Mouse (Mus musculus) heart, postnatal 25 days (tissue): ENCODE measurements around the gene Frmd4a. TPM values are rescaled to one million over a fixed set of nuclear protein-coding genes. Genes with fewer than 3 reads are reported as not detected.
"Not testable (repeated sequence)": the region's sequence is repeated elsewhere in the genome, so short reads cannot be mapped to it uniquely, and the experiment has no call there.

Experiments used
- DNase-seq: peaks from one replicate; pipeline ENCODE4 v3.0.0; 2022; ENCODE audit warnings: low spot score
- intact Hi-C: fragments of 180-260 bp; cut with DNase I; formaldehyde crosslinking; loops from one replicate; pipeline ENCODE4 v1.15.1; 2025
- total RNA-seq, 2 experiments: library from RNA; stranded (reverse); gene quantifications; 2 replicates each; pipeline ENCODE4 v1.2.3; 2021

Frmd4a gene
- total RNA-seq, 2 experiments from 2014 or later, result 21.6 to 31.3 TPM

DNA sequence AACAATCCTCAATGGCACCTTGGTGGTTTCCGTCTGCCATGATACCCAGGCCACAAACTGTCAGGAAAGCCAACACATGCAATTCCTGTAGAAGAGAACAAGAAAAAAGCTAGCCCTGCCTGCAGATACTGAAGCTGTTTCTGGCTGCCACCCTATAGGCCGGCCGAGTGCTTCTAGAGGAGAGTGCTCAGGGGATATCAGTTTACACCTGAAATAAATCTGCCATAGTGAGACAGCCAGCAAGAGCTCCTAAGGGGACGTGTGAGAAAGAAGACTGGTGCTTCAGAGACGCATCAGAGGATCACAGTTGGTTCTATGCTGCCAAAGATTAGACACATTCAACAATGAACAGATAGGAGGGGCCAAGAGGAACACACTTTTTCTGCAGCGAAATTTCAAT, 593.8 kb downstream of the Frmd4a start:
- intact Hi-C loops, result no loop called here
- DNase-seq, result no peak

DNA sequence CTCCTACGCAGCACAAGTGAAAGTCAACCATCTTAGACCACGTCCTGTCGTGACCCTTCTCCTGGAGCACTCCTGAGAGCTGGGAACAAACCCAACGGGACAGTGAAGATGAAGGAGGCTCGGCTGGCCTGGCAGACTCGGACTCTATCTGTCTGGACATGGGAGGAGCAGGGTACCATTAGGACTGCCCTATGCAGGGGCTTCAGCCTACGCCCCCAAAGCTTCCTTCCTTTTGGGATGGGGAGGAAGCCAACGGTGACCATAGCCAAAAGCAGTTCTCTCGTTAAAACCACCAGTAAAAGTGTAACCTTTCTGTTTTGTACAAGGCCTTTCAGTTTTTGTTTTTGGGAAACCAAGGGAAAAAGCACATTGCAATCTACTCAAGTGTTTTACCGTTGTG, 594.2 kb downstream of the Frmd4a start:
- DNase-seq, result no peak
- intact Hi-C loops, result no loop called here

DNA sequence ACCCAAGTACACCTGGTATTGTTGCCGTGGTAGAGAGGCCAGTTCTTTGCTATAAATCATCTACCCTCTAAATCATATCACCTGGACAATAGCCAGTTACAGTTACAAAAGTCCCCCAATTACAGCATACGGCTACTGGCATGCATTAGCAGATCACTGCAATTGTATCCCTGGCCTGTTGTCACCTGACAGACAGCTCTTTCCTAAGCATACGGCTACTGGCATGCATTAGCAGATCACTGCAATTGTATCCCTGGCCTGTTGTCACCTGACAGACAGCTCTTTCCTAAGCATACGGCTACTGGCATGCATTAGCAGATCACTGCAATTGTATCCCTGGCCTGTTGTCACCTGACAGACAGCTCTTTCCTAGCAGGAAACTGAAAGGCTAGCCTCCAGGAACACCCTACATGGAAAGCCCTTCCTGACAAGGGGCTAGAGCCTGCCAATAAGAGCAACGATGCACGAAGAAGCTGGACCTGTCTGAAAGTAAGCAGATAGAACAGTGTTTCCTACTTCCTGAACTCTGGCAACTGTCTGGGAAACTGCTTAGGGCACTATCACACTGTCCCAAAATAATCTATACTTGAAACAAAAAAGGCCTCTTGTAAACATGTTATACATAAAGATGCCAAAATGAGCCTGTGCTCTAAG, 596.9 kb downstream of the Frmd4a start:
- DNase-seq, intact Hi-C loops: not testable (repeated sequence)

DNA sequence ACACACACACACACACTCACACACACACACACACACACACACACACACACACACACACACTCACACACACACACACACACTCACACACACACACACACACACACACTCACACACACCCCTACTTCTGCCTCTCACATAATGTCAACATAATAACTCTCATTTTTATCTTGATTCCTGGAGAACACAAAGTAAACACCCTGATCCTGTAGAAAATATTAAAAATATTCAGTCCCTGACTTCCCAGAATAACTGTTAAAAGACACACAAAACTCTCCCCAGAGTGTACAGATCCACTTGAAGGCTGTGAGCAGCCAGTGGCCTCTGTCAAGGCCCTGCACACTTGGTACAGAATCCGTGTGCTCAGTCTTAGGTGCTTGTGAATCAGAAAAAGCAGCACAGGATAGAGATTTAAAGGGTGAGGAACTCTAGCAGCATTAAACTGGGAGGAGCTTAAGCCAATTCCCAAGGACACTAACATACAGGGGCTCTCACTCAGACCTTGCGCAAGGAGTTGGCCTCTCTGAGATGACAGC, 597.6 kb downstream of the Frmd4a start:
- intact Hi-C loops, result no loop called here
- no peak for DNase-seq

DNA sequence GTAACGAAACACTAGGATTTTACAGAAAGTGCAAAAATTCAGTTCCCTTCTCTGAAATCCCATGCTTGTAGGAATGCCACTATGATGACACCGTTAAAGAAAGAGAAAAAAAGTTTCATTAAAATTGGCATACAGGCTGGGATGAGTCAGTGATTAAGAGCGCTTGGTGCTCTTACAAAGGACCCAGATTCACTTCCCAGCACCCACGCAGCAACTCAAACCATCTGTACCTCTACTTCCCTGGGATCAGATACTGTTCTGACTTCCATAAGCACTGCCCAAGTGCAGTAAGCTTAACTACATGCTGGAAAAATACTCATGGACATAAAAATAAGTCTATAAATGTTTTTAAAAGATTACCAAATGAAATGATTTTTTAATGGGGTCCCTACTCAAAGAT, 599.5 kb downstream of the Frmd4a start:
- DNase-seq, result no peak
- intact Hi-C loops, result no loop called here

DNA sequence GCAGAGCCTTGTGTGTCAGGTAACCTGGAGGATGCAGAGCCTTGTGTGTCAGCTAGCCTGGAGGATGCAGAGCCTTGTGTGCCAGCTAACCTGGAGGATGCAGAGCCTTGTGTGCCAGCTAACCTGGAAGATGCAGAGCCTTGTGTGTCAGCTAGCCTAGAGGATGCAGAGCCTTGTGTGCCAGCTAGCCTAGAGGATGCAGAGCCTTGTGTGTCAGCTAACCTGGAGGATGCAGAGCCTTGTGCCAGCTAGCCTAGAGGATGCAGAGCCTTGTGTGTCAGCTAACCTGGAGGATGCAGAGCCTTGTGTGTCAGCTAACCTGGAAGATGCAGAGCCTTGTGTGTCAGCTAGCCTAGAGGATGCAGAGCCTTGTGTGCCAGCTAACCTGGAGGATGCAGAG, 601.6 kb downstream of the Frmd4a start:
- intact Hi-C loops, DNase-seq: not testable (repeated sequence)

DNA sequence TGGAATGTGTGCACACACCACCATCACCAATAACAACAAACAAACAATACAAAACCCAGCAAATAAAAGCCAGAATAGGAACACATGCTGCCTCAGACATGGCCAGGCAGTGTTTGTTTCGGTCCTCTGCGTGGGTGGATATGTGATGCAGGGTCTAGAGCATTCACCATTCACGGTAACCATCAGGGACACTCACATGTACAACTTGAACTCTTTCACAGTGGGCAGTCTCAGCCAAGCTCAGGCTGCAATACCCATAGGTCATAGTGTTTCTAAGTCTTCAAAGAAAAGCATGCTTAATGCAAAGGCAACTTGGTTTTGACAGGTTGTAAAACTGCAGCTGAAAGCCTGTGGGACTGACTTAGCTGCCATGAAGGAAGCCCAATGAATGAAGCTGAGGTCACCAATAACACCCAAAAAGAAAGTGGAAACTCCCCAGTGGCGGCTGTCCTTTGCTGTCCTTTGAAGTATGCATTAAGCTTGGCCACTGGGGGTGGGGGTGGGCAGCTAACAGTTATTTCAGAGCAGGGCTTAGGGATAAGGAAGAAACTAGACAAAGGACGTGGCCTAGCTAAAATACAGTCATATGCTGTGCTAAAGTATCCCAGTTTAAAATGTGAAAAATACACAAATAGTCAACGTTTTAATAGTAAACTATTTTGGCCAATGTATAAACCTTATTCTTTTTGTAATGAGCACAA, 602.5 kb downstream of the Frmd4a start:
- intact Hi-C loops, result no loop called here
- no peak for DNase-seq

DNA sequence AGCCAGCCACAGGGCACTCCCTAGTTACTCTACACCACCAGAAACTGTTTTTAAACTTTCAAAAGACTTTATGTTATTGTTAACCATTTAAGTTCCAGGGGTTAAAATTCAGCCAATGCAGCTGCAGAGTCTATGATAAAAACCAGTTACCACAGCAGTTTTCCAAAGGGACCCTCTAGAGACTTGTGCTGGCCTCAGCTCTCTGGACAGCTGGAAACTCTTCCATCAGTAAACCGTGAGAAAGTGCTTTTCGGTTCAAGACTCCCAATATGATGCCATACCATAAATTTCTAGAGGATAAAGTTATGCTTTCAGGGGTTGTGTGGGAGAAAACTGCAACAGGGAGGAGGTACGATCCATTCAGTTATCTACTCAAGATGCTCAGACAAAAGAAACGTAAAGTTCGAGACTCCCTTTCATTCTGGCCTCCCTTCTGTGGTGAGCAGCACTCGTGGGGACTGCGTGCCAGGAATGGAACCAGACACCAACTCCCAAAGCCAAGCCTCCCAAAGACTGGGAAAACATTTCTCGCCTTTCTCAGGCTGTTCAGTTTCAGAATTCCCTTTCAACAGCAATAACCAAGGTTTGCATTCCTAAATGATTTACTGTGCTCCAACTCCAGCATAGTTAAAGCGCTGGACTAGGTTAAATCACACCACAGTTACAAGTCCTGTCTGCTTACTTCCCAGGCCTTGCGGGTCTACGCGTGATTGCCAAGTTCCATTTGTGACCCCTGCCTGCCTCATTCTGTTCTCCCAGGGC, 603.3 kb downstream of the Frmd4a start:
- peak; percentile 42 for DNase-seq
- intact Hi-C loops, result no loop called here

DNA sequence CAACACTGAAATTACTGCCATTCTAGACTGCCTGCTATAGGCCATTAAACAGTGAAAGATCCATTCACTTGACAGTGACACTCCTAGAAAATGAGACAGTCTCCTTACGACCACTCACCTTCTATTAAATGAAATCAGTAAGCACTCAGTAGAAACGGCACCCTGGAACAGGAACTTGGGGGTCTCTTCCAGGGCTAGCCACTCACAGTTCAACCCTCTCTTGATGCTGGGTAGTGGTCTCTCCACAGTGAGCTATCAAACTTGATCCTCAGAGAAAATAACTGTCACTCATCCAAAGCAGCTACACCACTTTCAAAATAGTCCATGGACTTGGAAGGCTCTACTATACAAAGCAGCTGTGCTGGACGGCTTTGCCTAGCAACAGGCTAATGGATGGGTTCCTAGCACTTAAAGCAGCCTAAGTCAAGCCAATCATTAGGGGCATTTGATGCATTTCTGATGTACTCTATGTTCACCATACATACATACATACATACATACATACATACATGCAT, 604.0 kb downstream of the Frmd4a start:
- intact Hi-C loops, result no loop called here

DNA sequence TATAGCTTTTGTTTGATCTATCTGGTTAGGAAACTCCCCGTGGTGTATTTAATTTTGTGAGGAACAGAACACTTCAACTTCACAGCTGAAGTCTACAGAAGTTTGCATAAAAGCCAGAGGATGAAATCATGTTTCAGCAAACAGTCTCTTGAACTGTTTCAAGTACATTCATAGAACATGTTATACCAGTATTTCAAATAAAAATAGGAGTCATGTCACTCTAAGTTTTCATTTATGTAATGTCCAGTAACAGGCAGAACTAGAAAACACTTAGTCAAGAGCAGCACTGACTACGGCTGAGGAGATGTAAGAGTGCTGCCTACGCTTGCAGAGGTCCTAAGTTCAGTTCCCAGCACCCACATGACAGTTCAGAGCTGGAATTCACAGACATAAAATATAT, 609.4 kb downstream of the Frmd4a start:
- intact Hi-C loops, result no loop called here

More for the DNA sequence above, 604.0 kb downstream of the Frmd4a start:
- no peak for DNase-seq

DNA sequence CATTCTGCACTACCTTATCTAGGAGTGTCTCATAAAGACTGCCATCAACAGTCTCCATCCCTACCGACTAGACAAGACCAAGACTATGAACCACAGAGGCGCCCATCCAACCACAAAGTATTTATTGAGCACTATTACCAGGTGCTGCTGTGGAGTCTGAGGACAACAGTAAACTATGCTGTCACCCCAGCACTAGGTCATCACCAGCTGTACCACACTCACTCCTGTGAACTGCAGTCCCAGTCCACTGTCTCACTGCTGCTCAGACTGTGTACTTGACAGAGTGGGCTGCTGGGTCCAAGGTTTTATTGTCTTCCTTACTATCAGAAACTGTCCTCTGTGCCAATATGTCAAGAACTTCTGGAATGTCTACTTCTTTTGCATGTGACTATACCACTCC, 611.4 kb downstream of the Frmd4a start:
- intact Hi-C loops, result no loop called here
- no peak for DNase-seq

More for the DNA sequence above, 609.4 kb downstream of the Frmd4a start:
- no peak for DNase-seq

DNA sequence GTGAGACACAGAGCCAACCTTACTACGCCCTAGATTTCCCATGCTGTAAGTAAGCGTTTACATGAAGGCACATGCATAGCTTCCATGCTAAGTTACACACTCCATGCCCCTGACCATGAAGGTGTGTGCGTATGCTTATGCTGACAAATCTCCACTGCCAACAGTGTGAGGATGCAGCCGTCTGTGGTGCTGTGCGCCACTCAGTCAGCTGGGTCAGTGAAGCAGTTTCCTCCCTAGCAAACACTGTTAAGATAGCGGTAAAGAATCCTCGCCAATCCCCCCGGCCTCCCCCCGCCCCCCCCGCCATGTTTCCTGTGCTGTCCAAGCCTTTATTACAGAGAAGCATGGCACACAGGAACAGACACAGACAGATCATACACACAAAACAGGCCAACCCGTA, 612.0 kb downstream of the Frmd4a start:
- intact Hi-C loops, result no loop called here
- no peak for DNase-seq

DNA sequence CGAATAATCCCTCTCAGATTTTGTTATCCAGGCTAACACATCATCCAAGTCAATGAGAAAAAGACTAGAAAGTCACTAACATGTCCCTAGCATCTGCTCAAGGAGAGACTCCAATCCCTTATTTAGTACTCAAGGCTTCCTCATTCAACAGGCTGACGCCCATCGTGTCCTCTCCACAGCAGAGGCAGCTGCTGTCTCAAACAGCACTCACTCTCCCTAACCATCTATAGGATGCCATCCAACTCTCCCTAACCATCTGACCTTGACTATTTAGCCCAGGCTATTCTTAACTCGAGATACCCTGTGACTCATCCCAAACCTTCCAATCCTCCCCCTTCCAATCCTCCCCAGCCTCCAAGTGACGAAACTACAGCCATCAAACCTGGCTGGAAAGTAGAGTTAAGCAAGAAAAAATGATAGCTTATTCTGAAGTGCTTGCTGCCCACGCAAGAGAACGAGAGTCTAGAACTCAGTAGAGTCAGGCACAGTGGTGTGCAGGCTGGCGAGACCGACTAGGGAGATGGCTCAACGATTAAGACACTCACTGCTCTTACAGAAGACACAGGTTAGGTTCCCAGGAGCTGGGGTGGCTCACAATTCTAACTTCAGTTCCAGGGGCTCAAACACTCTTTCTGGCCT, 612.8 kb downstream of the Frmd4a start:
- intact Hi-C loops, result loop anchor here (5.0 kb wide), 1 partner anchor 133 kb away; no protein-coding TSS in a partner anchor
- DNase-seq, result no peak

DNA sequence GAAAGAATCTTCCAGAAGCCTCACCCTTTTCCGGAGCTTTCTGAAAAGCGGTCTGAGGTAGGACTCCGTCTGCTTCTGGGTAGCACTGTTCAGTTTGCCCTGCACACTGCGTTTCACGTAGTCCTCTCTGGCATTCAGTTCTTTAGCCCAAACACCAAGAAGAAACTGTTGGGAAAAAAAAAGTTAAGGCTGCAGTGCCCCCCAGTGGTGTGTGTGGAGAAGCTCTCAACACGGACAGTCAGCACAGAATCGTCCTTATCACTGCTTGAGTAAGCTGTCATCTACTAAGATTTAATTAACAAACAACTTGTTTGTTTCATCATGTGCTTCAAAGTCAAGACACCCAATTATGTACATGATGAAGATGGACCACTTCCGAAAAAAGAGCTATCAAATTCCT, 618.3 kb downstream of the Frmd4a start:
- no peak for DNase-seq
- intact Hi-C loops, result no loop called here

DNA sequence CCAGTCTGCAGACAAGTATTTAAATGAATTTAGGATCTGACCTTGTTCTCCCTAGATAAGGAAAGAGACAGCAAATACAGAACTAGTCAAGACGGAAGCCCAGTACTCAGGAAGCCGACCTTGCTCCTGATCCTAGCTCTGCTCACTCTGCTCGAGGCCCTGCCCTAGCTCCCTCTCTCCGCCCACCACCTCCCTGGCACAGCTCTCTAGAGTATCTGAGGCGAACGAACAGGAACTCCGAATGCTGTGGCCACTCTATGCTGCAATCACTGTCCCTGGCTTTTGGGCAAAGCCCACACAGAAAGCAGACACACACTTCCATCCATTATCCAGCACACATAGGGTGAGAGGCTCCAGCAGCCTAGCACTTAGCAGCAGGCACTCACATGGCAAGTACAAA, 619.1 kb downstream of the Frmd4a start:
- no peak for DNase-seq
- intact Hi-C loops, result no loop called here

DNA sequence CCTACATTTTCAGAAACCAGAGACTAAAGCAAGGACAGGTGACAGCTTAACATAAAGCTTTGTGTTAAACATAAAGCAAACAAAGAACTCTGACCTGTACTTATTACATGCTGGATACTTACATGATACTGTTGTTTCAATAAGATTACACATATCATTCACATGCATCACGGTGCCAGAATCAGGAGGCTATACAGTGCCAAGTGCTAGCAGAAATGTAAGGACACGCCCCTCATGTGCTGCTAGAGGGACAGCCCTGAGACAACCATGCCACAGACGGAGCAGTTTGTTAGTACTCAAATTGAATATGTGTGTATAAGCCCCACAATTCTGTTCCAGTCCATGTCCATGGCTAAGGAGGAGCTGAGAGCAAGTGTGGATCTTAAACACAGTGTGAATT, 620.7 kb downstream of the Frmd4a start:
- DNase-seq, result no peak
- intact Hi-C loops, result no loop called here

DNA sequence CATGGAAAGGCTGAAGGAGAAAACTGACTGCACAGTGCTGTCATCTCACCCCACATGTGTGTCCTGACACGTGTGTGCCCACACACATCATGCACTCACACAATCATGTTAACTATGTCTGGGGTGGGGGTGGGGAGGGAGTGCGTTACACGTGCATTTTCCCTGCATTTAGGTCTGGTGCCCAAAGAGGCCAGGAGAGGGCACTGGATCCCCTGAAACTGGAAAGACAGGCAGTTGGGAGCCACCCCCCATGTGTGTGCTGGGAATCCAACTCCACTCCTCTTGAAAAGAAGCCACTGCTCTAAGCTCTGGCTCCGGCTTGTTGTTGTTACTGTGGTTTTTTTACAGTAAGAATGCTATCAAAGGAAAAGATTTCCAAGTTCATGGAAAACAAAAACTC, 627.5 kb downstream of the Frmd4a start:
- DNase-seq, result no peak
- intact Hi-C loops, result no loop called here

DNA sequence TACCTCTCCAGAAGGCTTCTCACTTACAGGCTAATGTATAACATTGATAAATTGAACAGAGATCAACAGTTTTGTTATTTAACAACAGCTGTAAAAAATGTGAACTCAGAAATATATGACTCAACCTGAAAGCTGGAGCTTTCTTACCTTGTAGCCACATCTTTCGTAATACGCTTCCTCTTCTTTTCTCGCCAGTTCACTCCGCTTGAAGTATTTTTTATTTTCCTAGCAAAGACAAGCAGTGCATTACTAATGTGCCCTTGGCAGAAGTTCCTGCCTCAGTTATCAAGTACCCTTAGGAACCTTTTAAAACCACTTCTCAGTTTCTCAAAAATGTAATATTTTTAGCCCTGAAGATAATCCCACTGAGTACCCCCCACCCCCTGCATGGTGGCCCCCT, 630.6 kb downstream of the Frmd4a start:
- intact Hi-C loops, result no loop called here
- no peak for DNase-seq

DNA sequence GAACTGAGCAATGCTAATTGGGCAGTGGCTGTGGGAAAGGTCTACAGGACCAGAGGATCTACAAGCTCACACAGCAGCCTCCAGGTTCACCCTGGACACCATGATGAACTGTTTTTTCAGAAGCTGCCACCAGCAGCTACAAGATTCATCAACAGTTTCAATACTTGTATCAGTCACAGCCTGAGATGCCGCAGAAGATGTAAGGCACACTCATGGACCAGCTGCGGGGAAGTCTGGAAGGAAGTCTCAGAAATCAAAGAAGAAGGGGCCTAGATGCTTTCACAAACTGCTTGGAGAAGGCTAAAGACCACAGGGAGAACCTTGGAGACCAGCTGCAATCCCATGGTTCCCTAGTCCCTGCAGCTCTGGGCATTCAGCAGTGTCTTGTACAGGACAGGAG, 632.1 kb downstream of the Frmd4a start:
- intact Hi-C loops, result loop anchor here (5.0 kb wide), 4 partner anchors 47 to 422 kb away; partner anchors contain the start of genes Bend7 and Sephs1
- DNase-seq, result no peak
